Mouse (Mus musculus) heart, postnatal 0 days (tissue): ENCODE measurements around the gene Wdpcp. TPM values are rescaled to one million over a fixed set of nuclear protein-coding genes. Genes with fewer than 3 reads are reported as not detected.

ENCODE experiments used
- ATAC-seq: fragments of 200-750 bp; cut with Nextera tagmentation; 2 replicates; pipeline ENCODE4 v1.8.0; 2017; ENCODE audit warnings: low read depth, moderate number of reproducible peaks, moderate library complexity; ENCODE audit not compliant: insufficient read depth
- DNase-seq: peaks from one replicate; pipeline ENCODE4 v3.0.0-alpha.2; 2016; ENCODE audit warnings: low spot score
- H3K27ac ChIP-seq: fragments of 300-500 bp; sonication (generic); 2 replicates; pipeline ENCODE4 v1.5.1; 2014; ENCODE audit warnings: low read depth, mild to moderate bottlenecking
- H3K27me3 ChIP-seq: fragments of 300-500 bp; sonication (generic); 2 replicates; pipeline ENCODE4 v1.6.1; 2014; ENCODE audit warnings: low read length, mixed read lengths; ENCODE audit not compliant: control insufficient read depth, insufficient read depth
- H3K36me3 ChIP-seq: fragments of 300-500 bp; sonication (generic); replicated peaks from 2 replicates; pipeline ENCODE4 v1.6.1; 2014; ENCODE audit warnings: low read length, mixed read lengths; ENCODE audit not compliant: control insufficient read depth, insufficient read depth
- H3K4me1 ChIP-seq: fragments of 300-500 bp; sonication (generic); 2 replicates; pipeline ENCODE4 v1.6.1; 2014; ENCODE audit warnings: antibody characterized with exemption; ENCODE audit not compliant: control insufficient read depth, insufficient read depth
- H3K4me2 ChIP-seq: fragments of 300-500 bp; sonication (generic); 2 replicates; pipeline ENCODE4 v1.6.1; 2014; ENCODE audit warnings: low read depth, mild to moderate bottlenecking, low read length, moderate library complexity
- H3K4me3 ChIP-seq: fragments of 300-500 bp; sonication (generic); 2 replicates; pipeline ENCODE4 v1.5.1; 2014; ENCODE audit warnings: low read depth, low read length
- H3K9ac ChIP-seq: fragments of 300-500 bp; sonication (generic); replicated peaks from 2 replicates; pipeline ENCODE4 v1.6.1; 2014; ENCODE audit warnings: low read depth, low read length, mixed read lengths
- H3K9me3 ChIP-seq: fragments of 300-500 bp; sonication (generic); replicated peaks from 2 replicates; pipeline ENCODE4 v1.6.1; 2016; ENCODE audit warnings: low read length; ENCODE audit not compliant: control insufficient read depth
- CTCF ChIP-seq: IDR thresholded peaks from 2 replicates; pipeline ENCODE4 v1.5.1; 2016; ENCODE audit warnings: antibody characterized with exemption, control low read depth, low read depth
- EP300 ChIP-seq: IDR thresholded peaks from 2 replicates; pipeline ENCODE4 v1.6.1; 2016; ENCODE audit warnings: antibody characterized with exemption, low read depth
- WGBS: fragments of 180-500 bp; shearing (Covaris S2); extraction: QIAGEN DNeasy Blood & Tissue Kit; methylation state at CpG from one replicate; pipeline ENCODE4 v1.1.7; 2014; 5-methylcytosine and 5-hydroxymethylcytosine counted together
- polyA plus RNA-seq: library from polyadenylated mRNA; unstranded; fragments of >200 nt; fragmentation: Nextera tagmentation; extraction: Ambion mirVana; gene quantifications from 2 replicates; pipeline ENCODE4 v1.2.1, GENCODE M21; 2015
- total RNA-seq: library from RNA; depleted of rRNA; stranded (reverse); fragments of >200 nt; gene quantifications from 2 replicates; pipeline ENCODE4 v1.2.3, GENCODE M21; 2014; ENCODE audit warnings: low replicate concordance

Gene Wdpcp
- total and polyA plus RNA-seq, 2 experiments from 2014 or later = 4.0 to 5.8 TPM

DNA sequence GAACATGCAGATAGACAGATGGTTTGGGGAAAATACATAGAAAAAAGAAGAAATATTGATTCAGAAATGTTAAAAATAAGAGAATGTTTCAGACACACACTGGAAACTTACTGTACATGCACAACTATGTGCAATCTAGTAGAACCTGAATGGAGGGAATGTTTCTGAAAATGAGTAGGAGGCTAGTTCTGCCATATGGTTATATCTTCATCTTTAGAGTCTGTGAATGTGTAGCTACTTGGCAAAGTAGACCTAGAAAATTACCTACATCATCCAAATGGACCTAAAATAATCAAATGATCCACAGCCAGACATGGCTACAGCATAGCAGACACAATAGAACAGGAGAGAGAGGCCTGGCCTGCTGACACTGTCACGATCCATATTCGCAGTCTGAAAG lies 275.0 kb downstream of the Wdpcp start:
- TF ChIP-seq EP300 (no peak), CTCF (no peak)
- DNase-seq = no peak
- Histone ChIP-seq H3K4me3 (no peak overlapping the region), H3K9ac (no peak overlapping the region), H3K9me3 (no peaks in the 10 kb centered on the region), H3K4me2 (no peak overlapping the region), H3K27ac (no peak overlapping the region), H3K36me3 (no peaks in the 10 kb centered on the region), H3K27me3 (no peaks in the 10 kb centered on the region), H3K4me1 (no peaks in the 10 kb centered on the region)
- ATAC-seq = no peak
- WGBS = 96% methylated on average over 2 of the region's 2 CpGs

- DNase-seq (no peak), ATAC-seq (no peak)
- H3K4me1 ChIP-seq = no peaks in the 10 kb centered on the region
- H3K4me2 ChIP-seq = no peak overlapping the region
- no peak for TF ChIP-seq CTCF
- TF ChIP-seq EP300 = no peak
- no peaks in the 10 kb centered on the region for H3K27me3 ChIP-seq
- no peaks in the 10 kb centered on the region for H3K9me3 ChIP-seq
- 51% methylated on average over 6 of the region's 6 CpGs for WGBS
- H3K27ac ChIP-seq = no peak overlapping the region
- H3K36me3 ChIP-seq = no peaks in the 10 kb centered on the region
- no peak overlapping the region for H3K4me3 ChIP-seq
- no peak overlapping the region for H3K9ac ChIP-seq
Measured at GRCm38 (mm10) chr11:21864000-21864399, 292.0 kb downstream of the Wdpcp start.

DNA sequence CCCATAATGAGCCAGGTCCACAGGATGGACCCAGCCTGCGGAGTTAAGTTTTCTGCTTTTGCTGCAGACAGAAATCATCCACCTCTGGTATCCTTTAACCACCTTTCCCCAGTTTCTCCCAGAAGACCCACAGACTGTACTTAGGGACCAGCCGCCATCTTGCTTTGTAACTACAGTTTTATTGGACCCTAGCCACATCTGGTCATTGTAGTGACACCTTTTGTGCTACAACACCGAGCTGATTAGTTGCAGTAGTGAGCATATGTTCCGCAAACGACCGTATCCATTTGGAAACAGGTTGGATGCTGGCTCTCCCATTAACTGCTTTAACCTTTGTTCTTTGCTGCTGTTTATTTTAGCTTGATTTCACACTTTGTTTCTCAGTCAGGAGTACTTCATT lies 292.5 kb downstream of the Wdpcp start:
- Histone ChIP-seq H3K9me3 (no peaks in the 10 kb centered on the region), H3K9ac (no peak overlapping the region), H3K4me1 (no peaks in the 10 kb centered on the region), H3K4me3 (no peak overlapping the region), H3K4me2 (no peak overlapping the region), H3K27ac (no peak overlapping the region), H3K27me3 (no peaks in the 10 kb centered on the region), H3K36me3 (no peaks in the 10 kb centered on the region)
- no peak for ATAC-seq
- DNase-seq = no peak
- 88% methylated on average over 6 of the region's 6 CpGs for WGBS
- TF ChIP-seq CTCF = no peak
- no peak for TF ChIP-seq EP300

- no peak overlapping the region for H3K27ac ChIP-seq
- H3K9ac ChIP-seq = no peak overlapping the region
- no peak overlapping the region for H3K4me2 ChIP-seq
- TF ChIP-seq EP300 = no peak
- TF ChIP-seq CTCF = no peak
- no peak for DNase-seq
- no peak overlapping the region for H3K4me3 ChIP-seq
- H3K27me3 ChIP-seq = no peaks in the 10 kb centered on the region
- ATAC-seq = no peak
- 54% methylated on average over 3 of the region's 3 CpGs for WGBS
- no peaks in the 10 kb centered on the region for H3K4me1 ChIP-seq
- no peaks in the 10 kb centered on the region for H3K9me3 ChIP-seq
- H3K36me3 ChIP-seq = no peaks in the 10 kb centered on the region
Measured at GRCm38 (mm10) chr11:21868675-21869074, 296.6 kb downstream of the Wdpcp start.

DNA sequence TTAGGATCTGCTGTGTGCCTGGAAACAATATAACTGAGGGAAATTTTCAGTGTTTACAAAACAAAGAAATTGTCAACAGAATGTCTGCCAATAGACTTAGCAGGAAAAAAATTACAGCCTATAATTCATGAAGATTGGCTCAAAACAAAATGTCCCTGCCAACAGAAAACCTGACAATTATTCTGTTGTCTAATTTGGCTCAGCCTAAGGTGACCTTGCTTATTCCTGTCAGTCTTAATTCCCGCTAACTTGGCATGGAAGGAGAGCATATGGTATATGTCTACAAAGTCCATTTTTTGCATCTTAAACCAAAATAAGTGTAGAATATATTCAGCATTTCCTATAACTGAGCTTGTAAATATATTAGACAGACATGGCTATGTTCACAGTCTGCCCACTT lies 298.8 kb downstream of the Wdpcp start:
- no peak overlapping the region for H3K4me2 ChIP-seq
- H3K27me3 ChIP-seq = no peaks in the 10 kb centered on the region
- H3K4me3 ChIP-seq = no peak overlapping the region
- no peaks in the 10 kb centered on the region for H3K9me3 ChIP-seq
- H3K27ac ChIP-seq = no peak overlapping the region
- TF ChIP-seq CTCF (no peak), EP300 (no peak)
- H3K36me3 ChIP-seq = no peaks in the 10 kb centered on the region
- DNase-seq (no peak), ATAC-seq (no peak)
- WGBS = 74% methylated on average over 1 of the region's 1 CpGs
- no peaks in the 10 kb centered on the region for H3K4me1 ChIP-seq
- no peak overlapping the region for H3K9ac ChIP-seq

DNA sequence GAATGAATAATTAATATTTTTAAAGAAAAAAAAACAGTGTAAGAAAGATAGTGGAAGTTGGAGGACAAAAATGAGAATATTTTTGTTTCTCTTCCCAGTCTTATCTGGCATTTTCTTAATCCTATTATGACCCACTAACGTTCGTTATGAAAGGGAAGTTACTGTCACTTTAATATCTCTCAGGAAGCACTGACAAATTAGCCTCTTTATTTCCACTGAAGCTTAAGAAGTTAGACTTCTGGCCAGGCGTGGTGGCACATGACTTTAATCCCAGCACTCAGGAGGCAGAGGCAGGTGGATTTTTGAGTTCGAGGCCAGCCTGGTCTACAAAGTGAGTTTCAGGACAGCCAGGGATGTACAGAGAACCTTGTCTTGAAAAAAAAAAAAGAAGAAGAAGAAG lies 299.7 kb downstream of the Wdpcp start:
- Histone ChIP-seq H3K27me3 (no peaks in the 10 kb centered on the region), H3K36me3 (no peaks in the 10 kb centered on the region), H3K4me3 (no peak overlapping the region), H3K9me3 (no peaks in the 10 kb centered on the region), H3K4me2 (no peak overlapping the region), H3K4me1 (no peaks in the 10 kb centered on the region), H3K9ac (no peak overlapping the region), H3K27ac (no peak overlapping the region)
- 40% methylated on average over 4 of the region's 4 CpGs for WGBS
- ATAC-seq = no peak
- no peak for DNase-seq
- TF ChIP-seq EP300 = no peak
- no peak for TF ChIP-seq CTCF
